Mouse (Mus musculus) retina, postnatal 1 day (tissue): Measurements from ENCODE around the gene Fntb.
"Not testable (repeated sequence)": the region's sequence is repeated elsewhere in the genome, so short reads cannot be mapped to it uniquely, and the experiment has no call there.

Experiments
- DNase-seq: peaks from one replicate; pipeline ENCODE4 v3.0.0-alpha.2; 2012

Fntb gene

DNA sequence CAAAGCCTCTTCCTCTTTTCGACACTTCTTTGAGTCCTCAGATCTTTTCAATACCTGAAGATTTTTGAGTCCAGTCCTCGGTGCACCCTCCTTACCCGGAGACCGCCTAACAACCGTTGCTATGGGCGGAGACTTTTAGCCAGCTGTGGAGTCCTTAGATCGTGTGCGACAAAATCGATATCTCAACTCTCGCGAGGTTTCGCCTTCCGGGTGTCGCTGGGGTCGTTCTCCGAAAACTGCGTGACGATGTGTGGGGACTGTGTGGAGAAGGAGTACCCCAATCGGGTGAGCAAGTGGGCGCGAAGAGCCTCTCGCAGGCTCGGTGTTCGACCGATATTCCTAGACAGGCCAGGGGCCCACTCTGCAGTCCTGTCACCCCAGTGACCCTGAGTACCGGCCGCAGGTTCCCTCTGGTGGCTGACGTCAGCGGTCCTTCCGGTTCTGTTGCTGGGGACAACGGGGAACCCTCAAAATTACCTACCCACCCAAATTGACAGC is at the start of gene Fntb, which contains the start of gene Churc1:
Gene Fntb, plus strand, starts transcription at position 236 of the 498 bp plus-strand sequence.
Gene Churc1, plus strand, starts transcription at position 185 of the 498 bp plus-strand sequence.
- peak; percentile 96 for DNase-seq

DNA sequence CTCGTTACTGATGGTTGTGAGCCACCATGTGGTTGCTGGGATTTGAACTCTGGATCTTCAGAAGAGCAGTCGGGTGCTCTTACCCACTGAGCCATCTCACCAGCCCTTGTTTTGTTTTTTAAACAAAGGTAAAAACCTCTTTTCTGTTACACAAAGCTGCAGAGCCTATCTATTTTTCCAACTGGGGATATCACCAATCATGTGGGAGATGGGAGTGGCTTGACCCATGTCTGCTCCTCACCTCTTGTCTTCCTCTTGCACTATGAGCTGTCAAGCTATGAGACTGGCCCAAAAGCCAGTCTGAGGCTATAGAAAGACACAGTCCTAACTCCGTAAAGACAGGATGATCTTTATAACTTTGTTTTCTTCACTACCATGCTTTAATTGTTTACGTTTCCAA is 47.0 kb upstream of the Fntb start:
- DNase-seq = no peak

DNA sequence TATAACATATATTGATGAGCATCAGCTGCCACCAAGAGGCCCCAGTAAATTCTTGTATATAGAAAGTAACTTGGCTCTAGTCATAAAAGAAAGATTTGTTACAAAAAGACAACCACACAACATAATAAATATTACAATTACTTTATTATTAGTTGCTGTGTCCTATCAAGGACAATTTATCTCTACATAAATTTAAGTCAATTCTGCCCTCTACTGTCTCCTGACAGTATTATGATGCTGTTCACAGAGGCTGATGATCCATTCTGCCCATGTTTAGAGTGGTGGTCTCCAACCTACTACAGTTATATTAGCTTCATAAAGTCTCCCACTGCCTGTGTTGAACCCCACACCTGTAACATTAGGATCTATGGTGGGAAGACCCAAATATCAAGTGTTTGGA is 44.8 kb upstream of the Fntb start:
- DNase-seq = peak; percentile 27

DNA sequence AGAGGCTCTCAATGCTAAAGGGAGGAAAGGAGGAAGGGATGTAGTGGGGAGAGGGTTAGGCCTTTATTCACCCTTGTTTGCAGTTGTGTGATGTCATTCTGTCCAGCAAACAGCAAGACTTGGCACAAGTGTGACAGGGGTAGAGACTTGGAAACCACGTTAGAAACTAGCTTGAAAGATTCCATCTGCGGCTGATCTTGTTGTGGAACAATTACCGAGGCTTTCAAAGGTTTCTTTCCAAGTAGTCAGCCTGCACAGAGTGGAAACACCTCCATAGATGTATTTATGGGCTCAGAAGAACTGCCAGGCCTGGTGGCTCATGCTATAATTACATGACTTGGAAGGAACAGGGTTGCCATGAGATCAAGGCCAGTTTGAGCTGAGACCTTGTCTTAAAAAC is 43.4 kb upstream of the Fntb start:
- DNase-seq = no peak

DNA sequence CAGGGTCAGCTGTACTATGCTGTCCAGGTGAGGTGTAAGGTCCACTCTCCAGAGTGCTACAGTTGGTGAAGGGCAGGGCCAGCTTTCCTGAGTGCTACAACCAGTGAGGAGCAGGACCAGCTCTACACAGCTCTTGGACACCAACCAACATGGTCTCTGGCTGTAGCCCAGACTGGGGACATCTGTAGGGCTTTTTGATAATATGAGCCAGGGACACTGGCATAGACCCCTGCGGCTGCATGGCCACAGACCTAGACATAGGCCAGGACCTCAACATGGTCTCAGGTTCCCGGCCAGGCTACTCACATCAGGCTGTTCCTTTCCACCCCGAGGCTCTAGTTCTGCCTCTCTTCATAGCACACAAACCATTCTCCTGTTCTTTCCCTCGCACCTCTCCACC is 37.4 kb upstream of the Fntb start:
- no peak for DNase-seq

DNA sequence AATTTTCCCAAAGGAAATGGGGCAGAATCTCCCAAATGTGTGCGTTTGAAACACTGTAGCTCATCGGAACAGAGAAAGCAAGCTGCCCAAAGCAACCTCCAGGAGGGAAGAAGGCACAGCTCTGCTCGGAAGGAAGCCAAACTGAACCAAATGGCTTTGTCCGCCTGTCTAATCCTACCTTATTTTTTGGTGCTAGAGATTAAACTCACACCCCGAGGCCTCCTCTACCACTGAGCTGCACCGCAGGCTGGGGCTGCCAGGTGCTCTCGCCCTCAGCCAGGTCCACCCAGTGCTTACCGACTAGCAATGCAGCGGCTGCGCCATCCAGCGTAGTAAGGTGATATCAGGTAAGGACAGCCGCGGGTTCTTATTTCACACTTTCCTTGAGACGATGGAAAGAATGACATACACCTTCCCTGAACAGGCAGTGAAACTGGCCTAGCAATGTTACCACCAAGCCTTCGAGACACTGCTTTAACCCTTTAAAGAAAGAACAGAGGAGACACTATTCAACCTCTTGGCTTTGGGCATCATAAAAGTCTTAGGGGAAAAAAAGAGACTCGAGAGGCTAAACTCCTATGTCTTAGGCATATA is 14.4 kb upstream of the Fntb start:
- DNase-seq = no peak

DNA sequence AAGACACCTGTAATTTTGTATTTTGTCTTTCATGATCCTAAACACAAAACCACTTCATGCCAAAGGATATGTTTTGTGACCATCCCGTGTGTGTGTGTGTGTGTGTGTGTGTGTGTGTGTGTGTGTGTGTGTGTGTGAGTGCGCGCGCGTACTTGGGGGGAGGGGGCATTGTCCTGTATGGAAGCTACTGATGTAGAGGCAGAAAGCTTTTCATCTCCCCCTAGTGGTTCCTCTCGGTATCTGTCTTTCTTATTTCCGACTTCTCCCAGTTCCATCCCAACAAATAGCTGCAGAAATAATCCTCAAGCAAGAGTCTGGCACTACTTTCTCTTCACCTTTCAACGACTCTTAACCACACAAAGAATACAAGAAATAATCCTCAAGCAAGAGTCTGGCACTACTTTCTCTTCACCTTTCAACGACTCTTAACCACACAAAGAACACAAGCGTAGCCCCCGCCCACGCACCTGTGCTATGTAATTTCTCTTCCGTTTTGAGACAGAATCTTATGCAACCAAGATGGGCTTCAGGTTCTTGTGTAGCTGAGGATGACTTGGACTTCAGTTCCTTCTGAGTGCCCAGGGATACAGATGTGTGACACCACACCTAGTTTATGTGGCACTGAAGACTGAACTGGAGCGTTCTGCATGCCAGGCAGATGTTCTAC is 12.6 kb upstream of the Fntb start:
- peak; percentile 83 for DNase-seq

DNA sequence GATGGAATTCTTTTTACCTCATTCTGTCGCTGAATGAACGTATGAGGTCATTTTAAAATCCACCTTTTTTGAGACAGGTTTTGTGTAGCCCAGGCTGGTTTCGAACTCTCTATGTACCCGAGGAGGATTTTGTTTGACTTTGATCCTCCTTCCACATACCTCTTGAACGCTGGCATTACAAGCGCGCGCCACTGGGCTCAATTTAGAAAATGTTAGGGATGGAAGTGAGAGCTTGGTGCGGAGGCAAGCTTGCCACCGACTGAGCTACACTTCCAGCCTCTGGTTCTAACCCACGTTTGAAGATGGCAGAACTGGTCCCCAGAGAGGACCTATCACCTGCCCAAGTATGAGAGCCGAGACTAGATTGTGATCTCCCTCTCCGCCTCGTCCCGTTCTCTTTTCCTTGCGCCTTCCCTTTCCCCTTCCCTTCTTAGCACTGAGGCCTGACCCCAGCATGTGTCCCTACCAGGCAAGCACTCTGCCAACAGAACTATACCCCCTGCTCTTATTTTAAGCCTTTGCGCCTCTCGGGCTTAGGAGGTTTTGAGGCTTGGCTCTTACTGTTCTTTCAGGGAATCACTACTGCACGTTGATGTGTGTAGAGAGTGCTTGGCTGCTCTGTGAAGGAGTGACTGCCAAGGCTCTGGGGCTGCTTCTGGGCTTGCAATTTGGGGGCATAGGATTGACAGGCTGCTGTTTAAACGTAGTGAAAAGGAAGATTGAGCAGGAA is 677 bp downstream of the Fntb start:
- DNase-seq = no peak

DNA sequence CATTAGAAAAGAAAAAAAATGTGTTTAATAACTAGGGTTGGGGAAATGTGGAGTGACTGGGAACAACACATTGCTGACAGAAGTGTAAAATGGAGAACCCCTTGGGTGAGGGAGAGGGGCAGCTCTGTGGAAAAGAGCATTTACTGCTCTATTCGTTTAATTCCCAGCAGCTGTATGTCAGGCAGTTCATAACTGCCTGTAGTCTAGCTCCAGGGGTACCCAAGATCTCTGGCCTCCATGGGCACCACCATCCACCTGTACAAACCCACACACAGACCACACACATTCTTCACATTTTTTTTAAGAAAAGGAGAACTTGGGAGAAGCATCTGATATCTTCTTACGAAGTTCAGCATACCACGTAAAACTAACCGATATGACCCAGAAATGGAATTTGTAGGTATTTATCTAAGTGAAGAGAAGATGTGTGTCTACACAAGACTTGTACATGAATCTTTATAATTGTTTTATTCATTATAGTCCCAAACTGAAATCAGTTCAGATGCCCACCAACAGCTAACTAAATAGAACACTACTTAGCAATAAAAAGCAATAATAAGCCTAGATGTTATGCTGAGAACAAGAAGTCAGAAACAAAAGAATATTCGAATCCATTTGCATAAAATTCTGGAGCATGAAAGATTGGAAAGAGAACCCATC is 5.6 kb downstream of the Fntb start:
- no peak for DNase-seq

DNA sequence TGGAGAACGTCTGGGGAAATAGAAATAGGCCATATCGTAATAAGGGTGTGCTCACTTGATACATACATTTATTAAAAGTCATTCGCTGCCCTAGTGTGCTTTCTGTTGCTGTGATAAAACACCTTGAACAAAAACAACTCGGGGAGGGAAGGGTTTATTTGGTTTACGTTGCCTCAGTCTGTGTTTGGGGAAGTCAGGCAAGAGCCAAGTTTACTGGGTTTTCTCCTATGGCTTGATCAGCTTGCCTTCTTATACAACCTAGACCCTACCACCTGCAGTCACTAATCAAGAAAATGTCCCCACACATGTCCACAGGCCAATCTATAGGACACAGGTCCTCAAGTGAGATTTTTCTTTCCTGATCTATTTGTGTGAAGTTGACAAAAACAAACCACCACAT is 6.2 kb downstream of the Fntb start:
- no peak for DNase-seq

DNA sequence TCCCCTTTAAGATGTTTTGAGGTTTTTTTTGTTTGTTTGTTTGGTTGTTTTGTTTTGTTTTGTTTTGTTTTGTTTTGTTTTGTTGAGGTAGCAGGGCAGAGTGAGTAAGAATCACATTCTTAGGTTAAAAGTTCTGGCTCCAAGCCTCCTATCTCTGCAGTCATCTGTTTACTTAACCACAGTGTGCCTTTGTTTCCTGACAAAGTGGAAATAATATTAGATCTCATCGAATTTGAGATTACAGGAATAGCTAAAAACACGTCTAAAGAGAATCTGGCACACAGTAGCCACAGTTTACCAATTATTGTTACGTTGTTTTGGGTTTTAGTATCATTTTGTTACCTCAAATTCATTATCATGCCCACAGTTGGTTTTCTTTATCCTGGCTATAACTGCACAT is 9.3 kb downstream of the Fntb start:
- no peak for DNase-seq

DNA sequence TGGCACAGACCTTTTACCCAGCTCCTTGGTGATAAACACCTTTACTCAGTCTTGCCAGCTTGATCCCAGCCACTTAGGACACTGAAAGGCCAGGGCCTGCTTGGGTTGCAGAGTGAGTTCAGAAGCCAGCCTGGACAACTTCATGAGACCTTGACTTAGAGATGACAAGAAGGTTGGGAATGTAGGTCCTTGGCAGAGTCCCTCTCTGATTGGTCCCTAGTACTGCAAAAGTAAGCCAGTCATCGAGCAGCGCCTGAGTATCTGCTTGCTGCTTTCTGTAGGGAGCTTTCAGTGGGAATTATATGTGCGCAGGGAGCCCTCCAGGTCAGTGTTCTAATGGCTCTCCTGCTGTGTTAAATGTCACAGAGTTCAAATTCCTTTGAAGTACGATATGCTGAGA is 9.7 kb downstream of the Fntb start:
- no peak for DNase-seq

DNA sequence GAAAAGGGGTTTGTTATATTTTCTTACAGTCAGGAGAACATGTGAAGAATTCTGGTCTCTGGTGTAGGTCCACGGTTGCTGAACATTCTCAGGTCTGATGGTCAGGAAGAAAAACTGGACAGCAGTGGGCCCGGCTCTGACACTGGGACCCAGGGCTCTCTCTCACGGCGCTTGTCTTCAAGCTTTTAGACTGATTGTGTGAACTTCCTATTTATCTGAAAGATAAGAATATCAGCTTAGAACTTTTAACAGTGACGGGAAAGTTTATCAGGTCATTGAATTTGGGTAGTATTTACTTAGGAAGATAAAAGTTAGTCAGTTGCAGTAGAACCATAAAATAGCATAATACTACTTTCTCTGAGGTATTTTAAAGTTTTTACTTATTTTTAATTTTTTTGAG is 11.5 kb downstream of the Fntb start:
- DNase-seq = no peak

DNA sequence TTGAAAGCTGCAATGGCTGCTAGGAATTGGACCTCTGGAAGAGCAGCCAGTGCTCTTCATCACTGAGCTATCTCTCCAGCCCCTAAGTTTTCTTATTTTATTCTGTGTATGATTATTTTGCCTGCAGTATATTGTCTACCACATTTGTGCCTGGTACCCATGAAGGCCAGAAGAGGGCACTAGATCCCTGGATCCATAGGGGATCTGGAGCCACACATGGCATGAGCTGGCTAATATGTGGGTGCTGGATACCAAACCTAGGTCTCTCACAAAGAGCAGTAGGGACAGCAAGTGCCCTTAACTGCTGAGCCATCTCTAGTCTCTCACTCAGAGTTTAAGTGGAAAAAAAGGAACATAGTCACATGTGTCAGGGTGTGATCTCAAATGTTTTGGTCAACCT is 12.5 kb downstream of the Fntb start:
- no peak for DNase-seq

DNA sequence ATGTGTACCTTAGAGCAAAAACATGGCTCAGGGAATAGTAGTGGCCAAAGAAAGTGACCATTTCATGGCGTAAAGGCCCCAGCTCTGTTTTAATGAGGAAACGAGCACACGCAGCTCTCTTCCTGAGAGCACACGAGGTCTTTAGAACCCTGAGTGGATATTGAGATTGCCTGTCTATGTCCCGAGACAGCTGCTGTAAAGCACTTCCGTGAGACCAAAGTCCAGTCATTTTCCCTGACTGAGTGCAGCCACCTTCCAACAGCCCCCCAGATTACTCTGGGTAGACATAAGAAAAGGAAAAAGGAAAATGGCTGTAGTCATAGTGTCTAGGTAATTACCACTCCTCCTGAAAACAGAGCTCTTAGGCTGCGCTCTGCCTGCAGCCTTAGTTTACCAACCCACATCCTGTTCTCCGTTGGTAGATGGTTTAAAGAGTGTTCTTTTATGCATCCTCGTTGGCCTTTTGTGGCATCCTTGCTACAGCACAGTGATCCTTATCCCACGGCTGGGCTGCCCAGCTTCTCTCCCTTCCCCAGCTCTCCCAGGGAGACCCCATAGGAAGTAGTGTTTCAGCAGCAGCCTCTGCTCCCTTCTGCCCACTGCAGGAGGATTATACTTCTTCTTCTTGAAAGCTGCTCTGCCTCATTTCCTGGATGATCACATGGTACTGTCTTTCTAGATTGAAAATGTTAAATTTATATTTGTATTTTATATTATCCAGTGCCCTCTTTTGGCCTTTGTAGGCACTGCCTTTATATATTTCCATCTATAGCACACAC is 13.1 kb downstream of the Fntb start:
- DNase-seq = no peak

DNA sequence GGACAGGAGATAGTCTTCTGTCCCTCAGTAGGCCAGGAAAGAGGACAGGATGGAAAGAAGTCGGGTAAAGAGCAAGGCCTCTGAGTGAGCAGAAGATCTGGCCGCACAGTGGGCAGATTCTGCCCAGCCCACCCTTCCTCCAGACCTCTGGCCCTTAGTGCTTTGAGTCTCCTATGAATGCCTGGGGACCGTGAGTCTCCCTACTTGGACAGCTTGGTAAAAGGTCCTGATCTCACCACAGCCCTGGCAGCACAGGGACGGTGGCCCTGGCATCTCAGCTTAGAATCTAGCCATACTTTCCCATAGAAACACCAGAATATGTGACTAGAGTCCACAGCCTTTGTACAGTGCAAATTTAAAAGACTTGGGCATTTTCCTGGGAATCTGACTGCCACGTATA is 14.6 kb downstream of the Fntb start:
- no peak for DNase-seq

DNA sequence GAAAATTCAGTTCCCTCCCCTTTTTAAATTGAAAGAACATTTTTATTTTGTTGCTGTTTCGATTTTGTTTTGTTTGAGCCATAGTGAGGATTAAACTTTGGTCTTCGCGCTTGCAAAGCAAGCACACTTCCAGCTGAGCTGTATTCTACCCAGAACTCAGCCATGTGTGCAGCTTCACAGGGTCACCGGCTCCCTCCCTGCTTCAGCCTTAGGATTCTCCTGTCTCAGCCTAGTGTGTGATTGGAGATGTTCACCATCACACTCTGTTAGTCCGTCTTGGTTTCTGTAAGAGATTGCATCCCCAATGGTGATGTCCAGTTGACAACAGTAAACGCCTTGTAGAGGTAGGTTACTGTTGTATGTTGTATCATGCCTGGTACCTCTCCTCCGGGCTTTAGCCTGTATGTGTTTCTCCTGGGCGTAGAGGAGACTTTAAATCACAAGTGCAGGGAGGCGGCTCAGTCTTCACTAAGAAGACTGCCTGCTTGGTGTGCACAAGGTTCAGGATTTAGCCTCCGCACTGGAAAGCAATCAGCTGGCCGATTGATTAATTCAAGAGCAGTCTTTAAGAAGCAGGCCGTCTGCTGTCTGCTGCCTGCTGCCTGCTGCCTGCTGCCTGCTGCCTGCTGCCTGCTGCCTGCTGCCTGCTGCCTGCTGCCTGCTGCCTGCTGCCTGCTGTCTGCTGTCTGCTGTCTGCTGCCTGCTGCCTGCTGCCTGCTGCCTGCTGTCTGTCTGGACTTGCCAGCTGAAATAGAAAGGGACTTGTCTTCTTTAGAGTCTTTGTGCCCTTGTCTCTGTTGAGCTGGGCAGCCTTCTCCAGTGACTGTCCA is 15.5 kb downstream of the Fntb start:
- DNase-seq = peak; percentile 52

DNA sequence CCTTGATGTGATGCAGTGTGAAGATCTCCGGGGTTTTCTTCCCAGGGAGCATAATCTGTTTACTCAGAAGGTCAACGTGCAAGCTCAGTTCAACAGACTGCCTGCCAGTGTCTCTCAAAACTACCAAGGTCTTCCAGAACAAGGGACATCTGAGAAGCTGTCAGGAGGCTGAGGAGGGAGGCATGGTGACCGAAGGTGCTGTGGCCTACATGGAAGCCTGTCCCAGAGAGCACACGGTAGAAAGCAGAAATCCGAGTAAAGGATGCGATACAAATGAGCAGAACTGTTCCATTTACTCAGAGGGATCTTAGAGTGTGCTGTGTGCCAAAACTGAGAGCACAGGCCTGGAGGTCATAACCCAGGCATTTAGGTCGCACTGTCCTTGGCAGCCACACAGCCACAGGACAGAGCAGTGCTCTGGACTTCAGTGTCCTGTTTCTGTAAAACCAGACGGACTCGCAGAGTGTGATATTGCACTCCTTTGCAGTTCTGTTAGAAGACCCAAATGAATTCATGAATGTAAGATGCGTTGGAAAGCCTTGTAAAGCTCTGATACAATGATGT is 18.7 kb downstream of the Fntb start:
- no peak for DNase-seq

DNA sequence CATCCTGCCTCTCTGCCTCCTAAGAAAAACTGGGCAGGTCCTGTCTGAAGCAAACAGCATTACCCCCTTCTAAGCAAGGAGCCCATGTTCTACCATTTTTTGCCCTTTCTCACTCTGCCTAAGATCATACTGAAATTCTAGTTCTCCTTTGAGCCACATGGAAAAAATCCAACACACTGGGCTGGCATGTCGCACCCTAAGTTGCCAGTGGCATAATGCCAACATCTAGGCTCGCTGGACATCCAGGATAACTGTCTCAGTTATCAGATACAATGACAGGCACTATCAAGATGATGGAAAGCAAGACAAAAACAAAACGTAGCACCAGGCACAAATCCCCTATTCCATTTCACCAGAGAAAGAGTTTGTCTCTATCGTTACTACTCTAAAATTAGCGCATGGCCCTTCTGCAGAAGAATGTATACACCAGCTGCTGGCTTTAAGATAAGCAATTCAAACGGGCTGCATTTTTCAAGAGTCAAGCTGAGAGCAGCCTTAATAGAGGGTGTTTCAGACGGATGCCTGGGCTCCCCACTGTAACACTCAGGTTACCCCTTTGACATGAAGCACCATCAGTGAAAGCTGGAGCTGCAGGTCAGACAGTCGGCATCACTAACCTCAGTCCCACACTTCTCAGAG is 25.2 kb downstream of the Fntb start:
- no peak for DNase-seq

DNA sequence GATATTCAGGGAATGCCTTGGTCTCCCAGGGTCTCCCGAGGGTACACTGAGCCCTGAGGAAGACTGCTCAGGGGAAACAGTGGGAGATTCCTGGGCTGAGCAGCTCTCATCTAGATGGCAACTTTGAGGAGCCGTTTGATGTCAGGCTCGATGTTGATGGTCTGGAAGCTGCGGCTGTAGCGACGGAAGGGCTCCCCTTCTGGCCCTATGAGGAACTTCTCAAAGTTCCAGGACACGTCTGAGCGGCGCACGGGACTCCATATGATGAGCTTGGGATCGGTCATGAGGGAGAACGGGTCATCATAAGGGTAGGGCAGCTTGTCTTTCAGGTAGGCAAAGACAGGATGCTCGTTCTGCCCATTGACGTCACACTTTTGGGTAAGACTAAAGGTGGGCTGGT is 27.2 kb downstream of the Fntb start:
- DNase-seq = not testable (repeated sequence)

DNA sequence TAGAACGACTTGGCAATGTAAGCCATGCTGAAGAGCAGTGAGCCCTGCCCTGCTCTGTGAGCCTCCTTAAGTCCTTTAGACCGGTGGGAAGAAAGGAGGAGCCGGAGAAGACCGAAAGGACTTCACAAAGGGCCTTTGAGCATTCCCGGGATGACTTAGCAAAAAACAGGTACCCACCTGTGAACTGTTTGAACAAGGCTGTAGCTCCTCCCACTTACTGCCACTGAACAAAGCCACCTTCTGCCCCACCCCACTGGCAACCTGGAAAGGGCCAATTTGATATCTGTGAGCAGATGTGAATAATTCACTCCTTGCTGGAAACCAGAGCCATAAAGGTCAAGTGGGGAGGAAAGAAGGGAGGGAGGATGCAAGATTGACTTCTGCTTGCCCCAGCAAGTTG is 30.0 kb downstream of the Fntb start, which contains the start of gene Gpx2:
Gene Gpx2, minus strand, starts transcription at position 205 of the 400 bp plus-strand sequence.
- DNase-seq = no peak
